ENCODE assay signal across 8 mouse cellular contexts in the genomic region with DNA sequence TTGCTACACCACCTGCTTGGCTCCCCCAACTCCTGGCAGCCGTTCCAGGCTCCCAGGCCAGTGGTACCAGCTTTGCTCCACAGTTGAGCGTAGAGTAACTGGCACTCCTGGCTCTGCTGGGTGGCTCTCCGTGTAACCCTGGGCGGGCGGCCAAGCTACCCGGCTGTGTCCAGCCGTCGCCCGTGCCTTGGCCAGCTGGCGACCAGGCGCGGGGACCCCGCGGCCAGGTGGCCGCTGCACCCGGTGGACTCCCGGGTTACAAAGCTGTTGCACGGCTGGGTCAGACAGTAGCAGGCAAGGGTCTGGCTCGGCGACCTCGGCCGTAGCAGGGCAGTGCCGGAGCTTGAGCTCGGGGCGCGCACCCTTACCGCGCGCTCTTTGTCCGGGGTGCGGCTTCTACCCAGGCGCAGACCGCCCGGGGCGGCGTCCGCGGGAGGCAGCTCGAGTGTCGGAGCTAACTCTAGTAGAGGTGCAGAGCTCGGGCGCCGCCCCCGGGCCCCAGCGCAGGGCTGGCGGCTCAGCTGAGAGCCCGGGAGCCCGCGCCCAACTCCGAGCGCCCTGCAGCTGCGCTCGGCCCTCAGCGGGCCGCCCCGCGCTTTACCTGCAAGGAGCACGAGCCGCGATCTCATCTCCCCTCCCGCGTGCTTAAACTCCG. TPM values are rescaled to one million over a fixed set of nuclear protein-coding genes. Genes with fewer than 3 reads are reported as not detected.
DNase-seq lines count a peak whose midpoint lies in the region; ATAC-seq lines count a peak whose summit lies in the region.

No protein-coding gene starts in this region.

- peak; percentile 62 to 69 for DNase-seq in urinary bladder, adult 18-20 months (ENCODE audit: low spot score in 2 of 2)
- DNase-seq in urinary bladder, postnatal 10 days (ENCODE audit: low spot score): no peak
- peak; percentile 56 to 90 for DNase-seq in cerebellum, postnatal 4 days (ENCODE audit: low spot score in 2 of 2)
- peak; percentile 88 for DNase-seq in gastrocnemius, postnatal 14 days
- peak; percentile 35 for DNase-seq in induced T-regulatory cell, adult 2 months (ENCODE audit: low read depth)
- DNase-seq in left cerebral cortex, postnatal 10 days (ENCODE audit: extremely low spot score in 1 of 2, low spot score in 2 of 2): peak; percentile 44 to 80
- DNase-seq in right cerebral cortex, postnatal 4 days: peak; percentile 73

- ATAC-seq in megakaryocyte-erythroid progenitor cell, adult 5-6 weeks (replicated peaks; ENCODE audit: low FRiP score, low TSS enrichment, poor library complexity, severe bottlenecking): peak; percentile 79

- intact Hi-C loops in gastrocnemius, postnatal 14 days (cut with DNase I; ENCODE audit: low total_unique reads): no loop called here
- intact Hi-C loops in left cerebral cortex, postnatal 10 days (cut with DNase I): no loop called here

RNA-seq across cellular contexts. Expression of gene Tmtc4, which starts 1.1 kb away (rescaled TPM):
- total RNA-seq in gastrocnemius, postnatal 14 days (2021): 1 to 10 TPM; 5.7 to 6.7 TPM
- total RNA-seq in left cerebral cortex, postnatal 10 days (2021): 10 to 100 TPM; 34.8 to 52.1 TPM
- 7.6 and 10.6 TPM in 2 replicates for total RNA-seq in megakaryocyte-erythroid progenitor cell, adult 5-6 weeks (2014; fragmentation: Nextera tagmentation)
- total RNA-seq in megakaryocyte-erythroid progenitor cell, adult 5-6 weeks (2017): 6.9 and 10.6 TPM in 2 replicates
